ENCODE assay signal across 32 mouse cellular contexts in genomic region chr11:77128562-77128961, GRCm38 (mm10).
"Had no signal": no experiment of that assay in that cellular context is flagged by ENCODE, and none has a peak within 500 bp of the region (broad histone marks: within the 10 kb centered on the region; RNA-seq: fewer than 3 reads in every experiment).

No protein-coding gene starts in this region.

- ATAC-seq: liver, embryonic 12.5 days; liver, postnatal 0 days; lung, postnatal 0 days; midbrain, embryonic 13.5 days; midbrain, embryonic 15.5 days; midbrain, embryonic 16.5 days had no signal

- H3K9me3 ChIP-seq: limb, embryonic 10.5 days; limb, embryonic 12.5 days; limb, embryonic 13.5 days; limb, embryonic 15.5 days; liver, embryonic 12.5 days; liver, embryonic 13.5 days; liver, embryonic 15.5 days; lung, embryonic 15.5 days; megakaryocyte, embryonic 14.5 days; midbrain, embryonic 10.5 days; midbrain, embryonic 12.5 days; midbrain, embryonic 13.5 days; midbrain, embryonic 15.5 days; neural tube, embryonic 12.5 days had no signal

- H3K36me3 ChIP-seq: limb, embryonic 10.5 days; limb, embryonic 12.5 days; limb, embryonic 13.5 days; limb, embryonic 15.5 days; liver, embryonic 12.5 days; liver, embryonic 13.5 days; liver, embryonic 15.5 days; lung, embryonic 15.5 days; midbrain, embryonic 10.5 days; midbrain, embryonic 12.5 days; midbrain, embryonic 13.5 days; midbrain, embryonic 15.5 days; neural tube, embryonic 12.5 days had no signal

- H3K4me3 ChIP-seq: limb, embryonic 10.5 days; limb, embryonic 12.5 days; limb, embryonic 13.5 days; limb, embryonic 15.5 days; liver, embryonic 12.5 days; liver, embryonic 13.5 days; liver, embryonic 15.5 days; lung, embryonic 15.5 days; megakaryocyte, embryonic 14.5 days; midbrain, embryonic 10.5 days; midbrain, embryonic 12.5 days; midbrain, embryonic 13.5 days; midbrain, embryonic 15.5 days; myocyte; neural tube, embryonic 12.5 days had no signal

- H3K27ac ChIP-seq: limb, embryonic 10.5 days; limb, embryonic 12.5 days; limb, embryonic 13.5 days; limb, embryonic 15.5 days; liver, embryonic 12.5 days; liver, embryonic 13.5 days; liver, embryonic 14.5 days; liver, embryonic 15.5 days; lung, embryonic 15.5 days; macrophage; midbrain, embryonic 10.5 days; midbrain, embryonic 12.5 days; midbrain, embryonic 13.5 days; midbrain, embryonic 15.5 days; neural tube, embryonic 12.5 days had no signal

- H3K4me1 ChIP-seq: limb, embryonic 10.5 days; limb, embryonic 12.5 days; limb, embryonic 13.5 days; limb, embryonic 15.5 days; liver, embryonic 12.5 days; liver, embryonic 13.5 days; liver, embryonic 15.5 days; lung, embryonic 15.5 days; midbrain, embryonic 10.5 days; midbrain, embryonic 12.5 days; midbrain, embryonic 13.5 days; midbrain, embryonic 15.5 days; neural tube, embryonic 12.5 days had no signal

- H3K4me2 ChIP-seq: limb, embryonic 12.5 days; limb, embryonic 13.5 days; limb, embryonic 15.5 days; liver, embryonic 11.5 days; liver, embryonic 12.5 days; liver, embryonic 13.5 days; liver, embryonic 15.5 days; lung, embryonic 14.5 days; lung, embryonic 15.5 days; midbrain, embryonic 11.5 days; midbrain, embryonic 12.5 days; midbrain, embryonic 13.5 days; midbrain, embryonic 15.5 days; neural tube, embryonic 12.5 days had no signal

- DNase-seq: left cerebral cortex, postnatal 4 days; liver; liver, embryonic 13.5 days; liver, postnatal 0 days; lung, adult 18-20 months; lung, adult 2 months; lung, embryonic 14.5 days; lung, postnatal 10 days; lung, postnatal 14 days; lung, postnatal 36 days; lung, postnatal 4 days; midbrain, embryonic 14.5 days had no signal

- H3K9ac ChIP-seq: limb, embryonic 12.5 days; limb, embryonic 13.5 days; limb, embryonic 15.5 days; liver, embryonic 12.5 days; liver, embryonic 13.5 days; liver, embryonic 14.5 days; liver, embryonic 15.5 days; liver, postnatal 0 days; lung, embryonic 14.5 days; lung, embryonic 15.5 days; midbrain, embryonic 12.5 days; midbrain, embryonic 13.5 days; midbrain, embryonic 15.5 days; neural tube, embryonic 12.5 days had no signal

- H3K27me3 ChIP-seq: limb, embryonic 12.5 days; limb, embryonic 13.5 days; limb, embryonic 15.5 days; liver, embryonic 12.5 days; liver, embryonic 13.5 days; liver, embryonic 15.5 days; lung, embryonic 15.5 days; megakaryocyte, embryonic 14.5 days; midbrain, embryonic 12.5 days; midbrain, embryonic 13.5 days; midbrain, embryonic 15.5 days; neural tube, embryonic 12.5 days had no signal
